Mouse (Mus musculus) megakaryocyte, embryonic 14.5 days (primary cell): ENCODE measurements around the gene Arpc3.

ENCODE experiments used
- FLI1 ChIP-seq: IDR thresholded peaks from 2 replicates; pipeline ENCODE4 v1.6.1; 2012; ENCODE audit warnings: low read length, inconsistent platforms, mixed read lengths
- GATA1 ChIP-seq: IDR thresholded peaks from 3 replicates; pipeline ENCODE4 v1.6.1; 2012; ENCODE audit warnings: mixed read lengths, low read length, inconsistent platforms, borderline replicate concordance

DNA sequence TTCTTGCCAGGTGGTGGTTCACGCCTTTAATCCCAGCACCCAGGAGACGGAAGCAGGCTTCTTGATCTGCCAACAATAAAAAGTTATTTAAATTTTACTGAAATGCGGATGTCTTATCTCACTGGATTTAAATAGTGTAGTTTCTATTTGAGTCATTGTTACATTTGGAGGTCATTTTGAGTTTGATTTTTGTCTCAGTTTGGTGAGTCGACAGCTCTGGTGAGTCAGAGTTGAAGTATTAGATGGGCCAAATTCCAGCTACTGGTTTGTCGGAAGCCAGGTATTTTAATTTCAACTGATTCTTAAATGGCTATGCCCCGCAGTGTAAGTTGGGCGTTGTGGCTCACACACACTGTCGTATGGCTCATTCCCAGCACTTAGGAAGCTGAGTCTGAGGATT, 39.5 kb downstream of the Arpc3 start:
- TF ChIP-seq GATA1 (no peak), FLI1 (no peak)
